Mouse (Mus musculus) heart, embryonic 11.5 days (tissue): ENCODE results near the gene Pou6f1. TPM values are rescaled to one million over a fixed set of nuclear protein-coding genes. Genes with fewer than 3 reads are reported as not detected.

ENCODE experiments used
- ATAC-seq: fragments of 200-750 bp; cut with Nextera tagmentation; replicated peaks from 2 replicates; pipeline ENCODE4 v1.8.0; 2017; ENCODE audit warnings: moderate library complexity; ENCODE audit not compliant: insufficient number of reproducible peaks, low FRiP score, low TSS enrichment
- H3K27ac ChIP-seq: fragments of 300-500 bp; sonication (generic); 2 replicates; pipeline ENCODE4 v1.5.1; 2014; ENCODE audit warnings: mild to moderate bottlenecking, low read depth, low read length
- H3K27me3 ChIP-seq: fragments of 300-500 bp; sonication (generic); 2 replicates; pipeline ENCODE4 v1.6.1; 2014; ENCODE audit warnings: mild to moderate bottlenecking, low read length, mixed read lengths; ENCODE audit not compliant: control insufficient read depth, insufficient read depth
- H3K36me3 ChIP-seq: fragments of 300-500 bp; sonication (generic); 2 replicates; pipeline ENCODE4 v1.6.1; 2014; ENCODE audit warnings: mild to moderate bottlenecking, low read length, moderate library complexity, mixed read lengths; ENCODE audit not compliant: control insufficient read depth, insufficient read depth
- H3K4me1 ChIP-seq: fragments of 300-500 bp; sonication (generic); 2 replicates; pipeline ENCODE4 v1.6.1; 2014; ENCODE audit warnings: low read length; ENCODE audit not compliant: control insufficient read depth, insufficient read depth
- H3K4me2 ChIP-seq: fragments of 300-500 bp; sonication (generic); 2 replicates; pipeline ENCODE4 v1.6.1; 2014; ENCODE audit warnings: mild to moderate bottlenecking, moderate library complexity
- H3K4me3 ChIP-seq: fragments of 300-500 bp; sonication (generic); 2 replicates; pipeline ENCODE4 v1.5.1; 2014; ENCODE audit warnings: low read depth, low read length
- H3K9ac ChIP-seq: fragments of 300-500 bp; sonication (generic); 2 replicates; pipeline ENCODE4 v1.6.1; 2014; ENCODE audit warnings: mild to moderate bottlenecking, low read depth, low read length, moderate library complexity
- H3K9me3 ChIP-seq: fragments of 300-500 bp; sonication (generic); replicated peaks from 2 replicates; pipeline ENCODE4 v1.6.1; 2016; ENCODE audit warnings: low read length; ENCODE audit not compliant: control insufficient read depth
- WGBS: fragments of 180-500 bp; shearing (Covaris S2); extraction: QIAGEN DNeasy Blood & Tissue Kit; methylation state at CpG from one replicate; pipeline ENCODE4 v1.1.7; 2014; ENCODE audit not compliant: insufficient replicate concordance; 5-methylcytosine and 5-hydroxymethylcytosine counted together
- polyA plus RNA-seq: library from polyadenylated mRNA; unstranded; fragments of >200 nt; fragmentation: Nextera tagmentation; extraction: Ambion mirVana; gene quantifications from 2 replicates; pipeline ENCODE4 v1.2.1, GENCODE M21; 2014

Gene Pou6f1
- polyA plus RNA-seq, 1 experiment from 2014 or later, result 2.3 TPM

DNA sequence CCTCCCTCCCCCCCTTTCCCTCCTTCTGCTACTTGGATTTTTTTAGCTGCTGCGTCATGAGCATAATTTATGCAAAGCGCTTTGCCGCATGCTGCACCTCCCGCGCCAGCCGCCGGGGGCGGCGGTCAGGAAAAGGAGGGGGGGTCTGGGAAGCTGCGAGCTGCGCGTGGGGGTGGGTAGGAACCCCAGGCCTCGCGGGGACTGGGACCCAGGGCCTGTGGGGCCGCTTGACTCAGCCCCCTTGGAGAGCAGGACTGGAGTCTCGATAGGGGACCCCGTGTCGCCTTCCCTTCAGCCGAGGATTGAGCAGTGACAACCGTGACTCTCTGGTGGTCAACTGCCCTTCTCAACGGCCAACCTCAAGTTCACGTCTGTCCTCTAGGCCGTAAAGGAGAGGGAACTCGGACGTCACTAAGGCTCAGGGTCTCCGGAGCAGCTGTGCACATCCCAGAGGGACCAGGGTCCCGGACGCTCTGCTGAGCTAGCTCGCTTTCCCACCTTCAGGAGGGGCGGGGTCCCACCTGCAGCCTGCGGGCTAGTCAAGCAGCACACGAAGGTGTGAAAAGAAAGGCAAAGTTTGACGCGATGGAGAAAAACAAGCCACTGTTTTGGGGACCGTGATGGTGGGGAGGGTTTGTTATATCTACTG is 387 bp upstream of the Pou6f1 start:
- no peaks in the 10 kb centered on the region for H3K36me3 ChIP-seq
- peak overlapping the region; percentile 76 for H3K4me3 ChIP-seq
- under 1% methylated on average over 26 of the region's 35 CpGs for WGBS
- peak; percentile 43 for ATAC-seq
- no peaks in the 10 kb centered on the region for H3K9me3 ChIP-seq
- peaks cover 11% of the 10 kb centered on the region for H3K4me1 ChIP-seq
- H3K9ac ChIP-seq, result peak overlapping the region; percentile 85
- peak overlapping the region; percentile 98 for H3K4me2 ChIP-seq
- no peak overlapping the region for H3K27ac ChIP-seq
- peaks cover 31% of the 10 kb centered on the region for H3K27me3 ChIP-seq

DNA sequence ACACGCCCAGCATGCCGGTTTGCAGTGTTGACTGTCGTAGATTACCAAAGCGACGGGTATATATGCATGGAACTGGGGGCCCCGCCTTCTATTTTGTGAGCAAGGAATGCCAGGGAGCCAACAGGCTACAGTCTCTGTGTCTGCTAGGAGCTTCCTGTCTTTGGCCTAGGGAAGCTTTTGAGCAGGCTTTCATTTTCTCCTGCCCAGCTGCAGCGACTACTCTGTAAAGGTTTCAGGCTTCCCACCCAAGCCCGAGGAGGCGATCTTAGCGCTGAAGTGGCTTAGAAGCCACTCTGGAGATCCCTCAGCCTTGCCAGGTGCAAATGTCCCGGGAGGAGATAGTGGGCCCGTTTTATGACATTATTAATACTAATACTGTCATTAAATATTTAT is 905 bp downstream of the Pou6f1 start:
- Histone ChIP-seq H3K36me3 (no peaks in the 10 kb centered on the region), H3K9me3 (no peaks in the 10 kb centered on the region), H3K4me3 (peak overlapping the region; percentile 76), H3K4me1 (peaks cover 7% of the 10 kb centered on the region), H3K27me3 (peaks cover 31% of the 10 kb centered on the region), H3K27ac (no peak overlapping the region), H3K4me2 (peak overlapping the region; percentile 98), H3K9ac (peak overlapping the region; percentile 85)
- WGBS, result 1% methylated on average over 12 of the region's 12 CpGs
- ATAC-seq, result no peak

DNA sequence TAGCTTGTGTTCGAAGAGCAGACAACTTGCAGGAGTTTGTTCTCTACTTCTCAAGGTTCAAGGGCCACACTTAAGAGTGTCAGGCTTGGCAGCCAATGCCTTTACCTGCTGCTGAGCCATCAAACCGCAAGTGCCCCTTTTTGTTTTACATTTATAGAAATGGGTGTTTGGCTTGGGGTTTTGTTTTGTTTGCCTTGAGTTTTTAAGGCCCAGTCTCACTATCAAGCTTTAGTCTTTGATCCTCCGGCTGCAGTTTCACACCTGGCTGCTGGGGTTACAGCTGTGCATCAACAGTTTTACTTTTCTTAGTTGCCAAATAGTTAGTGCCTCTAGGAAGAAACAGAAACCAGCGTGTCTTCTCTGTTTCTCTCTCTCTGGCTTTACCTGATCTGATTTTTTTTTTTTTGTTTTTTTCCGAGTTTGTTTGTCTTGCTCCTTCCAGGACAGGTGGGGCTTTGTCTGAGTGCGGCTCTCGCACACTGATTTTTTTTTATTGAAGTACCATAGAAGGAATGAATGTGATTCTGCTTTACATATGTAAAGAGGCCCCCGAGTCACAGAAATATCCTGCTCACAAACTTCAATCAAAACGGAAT is 1.4 kb downstream of the Pou6f1 start:
- peaks cover 29% of the 10 kb centered on the region for H3K27me3 ChIP-seq
- peak overlapping the region; percentile 98 for H3K4me2 ChIP-seq
- peaks cover 7% of the 10 kb centered on the region for H3K4me1 ChIP-seq
- no peak overlapping the region for H3K27ac ChIP-seq
- no peaks in the 10 kb centered on the region for H3K36me3 ChIP-seq
- ATAC-seq, result no peak
- H3K9ac ChIP-seq, result peak overlapping the region; percentile 85; the same call in 1 of the 2 replicates
- H3K9me3 ChIP-seq, result no peaks in the 10 kb centered on the region
- 16% methylated on average over 9 of the region's 9 CpGs for WGBS
- peak overlapping the region; percentile 76 for H3K4me3 ChIP-seq

DNA sequence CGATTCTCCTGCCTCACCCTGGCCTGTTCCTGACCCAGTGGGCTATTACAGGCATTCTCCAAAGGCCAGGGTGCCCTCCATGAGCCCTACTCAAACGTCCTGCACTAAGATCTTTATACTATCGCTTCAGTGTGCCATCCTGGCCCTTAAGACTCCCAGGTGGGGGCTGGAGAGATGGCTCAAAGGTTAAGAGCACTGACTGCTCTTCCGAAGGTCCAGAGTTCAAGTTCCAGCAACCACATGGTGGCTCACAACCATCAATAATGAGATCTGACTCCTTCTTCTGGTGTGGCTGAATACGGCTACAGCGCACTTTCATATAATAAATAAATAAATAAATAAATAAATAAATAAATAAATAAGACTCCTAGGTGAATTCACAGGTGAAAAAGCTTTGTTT is 7.0 kb downstream of the Pou6f1 start:
- 76% methylated on average over 6 of the region's 6 CpGs for WGBS
- no peak for ATAC-seq
- no peaks in the 10 kb centered on the region for H3K9me3 ChIP-seq
- no peak overlapping the region for H3K4me2 ChIP-seq
- H3K27me3 ChIP-seq, result no peaks in the 10 kb centered on the region
- H3K9ac ChIP-seq, result no peak overlapping the region
- no peak overlapping the region for H3K4me3 ChIP-seq
- no peaks in the 10 kb centered on the region for H3K36me3 ChIP-seq
- H3K27ac ChIP-seq, result no peak overlapping the region
- no peaks in the 10 kb centered on the region for H3K4me1 ChIP-seq

DNA sequence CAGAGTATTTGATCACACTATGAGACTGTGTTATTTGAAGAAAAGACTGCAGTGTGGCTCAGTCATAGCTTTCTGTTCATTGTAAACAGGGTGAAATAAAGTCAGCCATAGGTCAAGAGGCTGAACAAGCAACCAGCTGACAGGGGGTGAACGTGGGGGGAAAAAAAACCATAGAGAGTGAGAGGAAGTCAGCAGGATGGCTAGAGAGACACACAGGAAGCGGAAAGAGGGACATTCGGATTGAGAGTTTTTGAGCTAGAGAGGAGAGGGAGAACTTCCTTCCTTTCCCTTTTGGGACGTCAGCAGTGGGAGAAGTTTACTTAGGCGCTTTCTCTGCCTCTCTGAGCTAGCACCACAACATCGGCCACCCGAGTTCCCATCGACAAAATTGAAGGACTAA is 9.3 kb downstream of the Pou6f1 start:
- no peak for ATAC-seq

DNA sequence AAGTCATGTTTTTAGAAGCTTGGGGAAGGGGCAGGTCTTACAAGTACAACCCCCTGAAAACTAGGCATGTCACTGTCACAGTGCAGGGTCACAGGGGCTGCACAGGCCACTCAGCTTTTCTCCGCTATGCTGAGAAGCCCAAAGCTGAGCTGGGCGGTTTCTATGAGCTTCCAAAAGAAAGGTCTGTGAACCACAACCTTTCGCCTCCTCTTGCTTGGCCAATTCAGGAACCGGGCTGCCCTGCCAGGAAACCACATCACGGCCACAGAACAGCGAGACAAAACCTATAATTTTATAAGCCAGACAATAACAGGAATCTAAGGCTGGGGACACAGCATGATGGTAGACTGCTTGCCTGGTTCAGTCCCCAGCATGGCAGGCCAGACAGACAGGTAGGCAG is 11.5 kb downstream of the Pou6f1 start:
- no peak overlapping the region for H3K4me3 ChIP-seq
- H3K4me2 ChIP-seq, result no peak overlapping the region
- H3K4me1 ChIP-seq, result no peaks in the 10 kb centered on the region
- H3K27ac ChIP-seq, result no peak overlapping the region
- H3K9me3 ChIP-seq, result no peaks in the 10 kb centered on the region
- no peak for ATAC-seq
- H3K27me3 ChIP-seq, result no peaks in the 10 kb centered on the region; the same call in 1 of the 2 replicates
- no peak overlapping the region for H3K9ac ChIP-seq
- 80% methylated on average over 6 of the region's 6 CpGs for WGBS
- peaks cover 2% of the 10 kb centered on the region; the same call in 1 of the 2 replicates for H3K36me3 ChIP-seq

More for the DNA sequence above, 9.3 kb downstream of the Pou6f1 start:
- Histone ChIP-seq H3K4me1 (no peaks in the 10 kb centered on the region), H3K27ac (no peak overlapping the region), H3K9me3 (no peaks in the 10 kb centered on the region), H3K4me3 (no peak overlapping the region), H3K27me3 (no peaks in the 10 kb centered on the region), H3K9ac (no peak overlapping the region), H3K4me2 (no peak overlapping the region), H3K36me3 (peaks cover 2% of the 10 kb centered on the region; the same call in 1 of the 2 replicates)
- 63% methylated on average over 8 of the region's 8 CpGs for WGBS

DNA sequence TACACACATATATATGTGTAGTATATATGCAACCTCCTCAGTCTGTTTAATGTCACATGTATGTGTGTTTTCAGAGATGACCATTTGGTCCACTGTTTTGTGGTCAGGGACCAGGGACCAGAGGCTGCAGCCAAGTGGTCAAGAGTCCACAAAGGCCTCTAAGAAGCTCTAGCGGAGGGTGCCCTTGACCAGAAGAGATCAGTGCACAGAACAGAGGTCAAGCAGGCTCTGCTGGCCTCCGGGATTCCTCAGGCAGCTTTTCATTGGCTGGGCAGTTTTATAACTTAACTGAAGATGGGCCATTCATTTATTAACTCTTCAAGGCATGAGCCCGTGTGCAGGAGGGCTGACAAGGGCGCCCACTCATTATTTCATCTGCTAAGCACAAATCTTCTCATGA is 12.6 kb downstream of the Pou6f1 start:
- 74% methylated on average over 4 of the region's 4 CpGs for WGBS

DNA sequence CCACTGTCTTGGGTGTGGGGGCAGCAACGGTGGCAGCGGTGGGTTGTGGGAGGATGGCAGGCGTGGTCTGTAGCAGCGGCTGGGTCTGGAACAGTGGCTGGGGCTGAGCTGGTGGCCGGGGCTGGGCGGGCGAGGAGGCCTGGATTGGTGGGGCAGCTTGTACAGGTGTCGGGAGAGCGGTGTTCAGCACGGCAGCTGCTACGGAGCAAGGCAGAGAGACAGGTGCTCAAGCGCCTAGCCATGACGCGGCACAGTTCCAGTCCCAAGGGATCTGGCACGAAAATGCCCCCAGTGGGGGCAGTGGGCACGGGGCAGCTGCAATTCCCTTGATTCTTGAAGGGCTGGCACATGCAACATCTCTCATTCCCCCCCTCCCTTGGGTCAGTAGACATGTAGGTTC is 13.9 kb downstream of the Pou6f1 start:
- Histone ChIP-seq H3K4me1 (no peaks in the 10 kb centered on the region), H3K9me3 (no peaks in the 10 kb centered on the region), H3K4me2 (no peak overlapping the region), H3K27ac (no peak overlapping the region), H3K9ac (no peak overlapping the region), H3K36me3 (peaks cover 2% of the 10 kb centered on the region; the same call in 1 of the 2 replicates), H3K27me3 (no peaks in the 10 kb centered on the region; the same call in 1 of the 2 replicates), H3K4me3 (no peak overlapping the region)
- no peak for ATAC-seq
- WGBS, result 87% methylated on average over 16 of the region's 16 CpGs

More for the DNA sequence above, 12.6 kb downstream of the Pou6f1 start:
- Histone ChIP-seq H3K9me3 (no peaks in the 10 kb centered on the region), H3K9ac (no peak overlapping the region), H3K4me2 (no peak overlapping the region), H3K27me3 (no peaks in the 10 kb centered on the region; the same call in 1 of the 2 replicates), H3K36me3 (peaks cover 2% of the 10 kb centered on the region; the same call in 1 of the 2 replicates), H3K4me1 (no peaks in the 10 kb centered on the region), H3K4me3 (no peak overlapping the region), H3K27ac (no peak overlapping the region)
- no peak for ATAC-seq
